Comparison of ENCODE assay signal across 9 mouse cellular contexts in the genomic region with DNA sequence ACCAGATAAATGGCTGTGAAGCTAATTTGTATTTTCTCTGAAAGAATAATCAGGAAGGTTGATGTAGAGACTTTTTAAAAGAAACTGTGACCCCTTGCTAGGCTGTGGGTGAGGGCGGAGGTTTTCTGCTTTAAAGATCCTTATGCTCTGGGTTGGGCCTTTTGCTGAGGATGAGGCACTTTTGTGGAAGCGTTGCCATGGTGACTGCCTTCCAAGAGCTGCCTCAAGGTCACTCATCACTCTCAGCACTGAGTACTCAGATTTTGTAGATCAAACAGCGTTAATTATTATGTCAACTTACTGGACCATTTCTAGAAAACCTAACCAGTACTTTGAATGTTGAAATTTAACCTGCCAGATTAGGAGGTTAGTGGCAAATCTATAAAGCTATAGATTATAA. TPM values are rescaled to one million over a fixed set of nuclear protein-coding genes. Genes with fewer than 3 reads are reported as not detected.
DNase-seq lines count a peak whose midpoint lies in the region; ATAC-seq and TF ChIP-seq lines count a peak whose summit lies in the region.
"Had no signal": no experiment of that assay in that cellular context is flagged by ENCODE, and none has a peak within 500 bp of the region (broad histone marks: within the 10 kb centered on the region; RNA-seq: fewer than 3 reads in every experiment).

No protein-coding gene starts in this region.

- peaks cover 54% of the 10 kb centered on the region for H3K4me1 ChIP-seq in kidney, adult 2 months (ENCODE audit: control insufficient read depth, insufficient read depth, low read length)

- 19% methylated on average over 3 of the region's 3 CpGs for WGBS in kidney, adult 2 months

- ATAC-seq in cerebellum, adult (ENCODE audit: insufficient number of reproducible peaks, low FRiP score, low TSS enrichment): peak; percentile 26; the same call in 1 of the 2 replicates

- no peak for DNase-seq in cerebellum, postnatal 4 days (ENCODE audit: low spot score in 2 of 2)
- peak; percentile 20 for DNase-seq in ovary, postnatal 36 days (ENCODE audit: low spot score)
- no peak for DNase-seq in ovary, postnatal 14 days (ENCODE audit: low spot score)
- DNase-seq in kidney, adult 2 months: peak; percentile 87
- DNase-seq in retina, embryonic 14.5 days (ENCODE audit: low spot score): peak; percentile 71
- no peak for DNase-seq in natural killer cell, adult 2 months (ENCODE audit: low spot score in 2 of 2)
- DNase-seq in left cerebral cortex, adult 11 months (ENCODE audit: low spot score): no peak
- DNase-seq: liver, embryonic 13.5 days had no signal

- peak overlapping the region; percentile 18; the same call in 1 of the 2 replicates for H3K27ac ChIP-seq in kidney, adult 2 months (ENCODE audit: insufficient read depth, low read depth, low read length)
- H3K27ac ChIP-seq: liver, embryonic 13.5 days had no signal

- H3K27me3 ChIP-seq in kidney, adult 2 months (replicated peaks; ENCODE audit: control insufficient read depth, insufficient read depth, low read length): no peaks in the 10 kb centered on the region
- H3K27me3 ChIP-seq: liver, embryonic 13.5 days had no signal

- no peak overlapping the region for H3K4me3 ChIP-seq in kidney, adult 2 months (ENCODE audit: insufficient read depth, low read depth, low read length)
- H3K4me3 ChIP-seq: liver, embryonic 13.5 days had no signal

- TF ChIP-seq CTCF in kidney, adult 2 months (conservative IDR thresholded peaks at IDR 0.05; ENCODE audit: insufficient read depth, insufficient read length, low read depth, low read length): no peak

- TF ChIP-seq POLR2A in kidney, adult 2 months (IDR thresholded peaks at IDR 0.05; ENCODE audit: low read depth, low read length): no peak

- no peaks in the 10 kb centered on the region for H3K36me3 ChIP-seq in kidney, adult 2 months (ENCODE audit: control insufficient read depth, insufficient read depth, low read length)
- H3K36me3 ChIP-seq: liver, embryonic 13.5 days had no signal

RNA-seq across cellular contexts. Expression of a gene that starts 29.2 kb away (rescaled TPM):
- 36.3 and 42.0 TPM in 2 replicates for polyA plus RNA-seq in kidney, adult 2 months (2012; rRNA removed)

Comparison
In these comparisons a context has a peak if more than half of its experiments do, and no peak if none do; other contexts are left out.
1. DNase-seq: peak in ovary, postnatal 36 days (single experiment), kidney, adult 2 months (single experiment) and retina, embryonic 14.5 days (single experiment); none in cerebellum, postnatal 4 days (0 of 2), ovary, postnatal 14 days (single experiment), natural killer cell, adult 2 months (0 of 2) and left cerebral cortex, adult 11 months (single experiment).